Mouse (Mus musculus): ENCODE results near the gene Acacb. TPM values are rescaled to one million over a fixed set of nuclear protein-coding genes. Genes with fewer than 3 reads are reported as not detected.

The Acacb gene
- total RNA-seq, 1 experiment from 2014 or later: 3.0 TPM

DNA sequence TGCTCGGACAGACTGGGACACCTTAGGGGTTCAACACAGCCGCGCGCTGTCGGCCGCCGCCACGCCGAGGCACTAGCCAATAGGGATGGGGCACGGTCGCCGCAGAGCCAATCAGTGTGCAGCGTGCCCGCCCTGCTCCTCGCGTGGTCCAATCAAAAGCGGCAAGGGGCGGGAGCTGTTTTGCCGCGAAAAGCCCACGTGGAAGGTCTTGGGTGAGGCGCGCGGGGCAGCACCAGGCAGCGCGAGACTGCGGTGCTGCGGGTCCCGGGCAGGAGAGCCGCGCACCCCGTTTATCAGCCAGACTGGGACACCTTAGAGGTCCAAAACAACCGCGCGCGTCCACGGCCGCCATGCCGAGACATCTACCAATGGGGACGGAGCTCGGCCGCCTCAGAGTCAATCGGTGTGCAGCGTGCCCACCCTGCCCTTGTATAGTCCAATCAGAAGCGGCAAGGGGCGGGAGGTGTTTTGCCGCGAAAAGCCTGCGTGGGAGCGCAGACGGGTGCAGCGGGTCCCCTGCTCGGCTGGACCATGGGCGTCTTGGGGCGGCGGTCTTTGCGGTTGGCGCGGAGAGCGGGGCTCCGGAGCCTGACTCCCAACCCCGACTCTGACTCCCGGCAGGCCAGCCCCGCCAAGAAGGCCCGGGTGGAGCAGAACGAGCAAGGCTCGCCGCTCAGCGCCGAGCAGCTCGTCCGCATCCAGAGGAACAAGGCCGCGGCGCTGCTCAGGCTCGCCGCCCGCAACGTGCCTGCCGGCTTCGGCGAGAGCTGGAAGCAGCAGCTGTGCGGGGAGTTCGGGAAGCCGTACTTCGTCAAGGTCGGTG lies 15.4 kb upstream of the Acacb start:
- peak; percentile 80 to 86 for ATAC-seq (replicated peaks in 1 of 2; ENCODE audit: insufficient read depth in 1 of 2, low FRiP score in 2 of 2, low TSS enrichment in 1 of 2, low read depth in 1 of 2, poor library complexity in 2 of 2, severe bottlenecking in 2 of 2)

- ATAC-seq (replicated peaks in 1 of 2; ENCODE audit: insufficient read depth in 1 of 2, low FRiP score in 2 of 2, low TSS enrichment in 1 of 2, low read depth in 1 of 2, poor library complexity in 2 of 2, severe bottlenecking in 2 of 2): peak in 1 of 2 experiments; percentile 11; a peak in 1 of 4 replicates
Measured at GRCm38 (mm10) chr5:114131521-114131840, 14.9 kb upstream of the Acacb start.

- no peak for ATAC-seq (replicated peaks in 1 of 2; ENCODE audit: insufficient read depth in 1 of 2, low FRiP score in 2 of 2, low TSS enrichment in 1 of 2, low read depth in 1 of 2, poor library complexity in 2 of 2, severe bottlenecking in 2 of 2)
Measured at GRCm38 (mm10) chr5:114132841-114133240, 13.5 kb upstream of the Acacb start.

DNA sequence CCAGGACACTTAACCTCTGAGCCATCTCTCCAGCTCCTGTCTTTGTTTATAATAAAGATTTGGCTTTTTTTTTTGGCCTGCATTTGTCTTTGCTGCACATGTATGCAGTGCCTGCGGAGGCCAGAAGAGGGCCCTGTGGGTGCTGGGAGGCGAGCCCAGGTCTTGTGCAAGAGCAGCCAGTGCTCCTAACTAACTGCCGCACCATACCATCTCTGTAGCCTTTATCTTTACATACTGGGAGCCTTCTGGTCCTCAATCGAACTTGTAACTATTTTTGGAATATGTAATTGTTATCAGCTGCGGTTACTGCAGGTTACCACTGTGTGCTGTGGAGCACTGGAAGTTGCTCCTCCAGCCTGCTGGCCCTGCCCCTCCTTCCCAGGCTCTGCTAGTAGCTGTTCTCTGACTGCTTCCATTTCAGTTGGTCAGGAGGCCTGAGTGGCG lies 12.2 kb upstream of the Acacb start:
- ATAC-seq (replicated peaks in 1 of 2; ENCODE audit: insufficient read depth in 1 of 2, low FRiP score in 2 of 2, low TSS enrichment in 1 of 2, low read depth in 1 of 2, poor library complexity in 2 of 2, severe bottlenecking in 2 of 2): no peak; a peak in 1 of 4 replicates

GRCm38 (mm10) chr5:114135516-114135915 lies 10.8 kb upstream of the Acacb start:
- no peak for ATAC-seq (replicated peaks in 1 of 2; ENCODE audit: insufficient read depth in 1 of 2, low FRiP score in 2 of 2, low TSS enrichment in 1 of 2, low read depth in 1 of 2, poor library complexity in 2 of 2, severe bottlenecking in 2 of 2)

- no peak for ATAC-seq (replicated peaks in 1 of 2; ENCODE audit: insufficient read depth in 1 of 2, low FRiP score in 2 of 2, low TSS enrichment in 1 of 2, low read depth in 1 of 2, poor library complexity in 2 of 2, severe bottlenecking in 2 of 2)
Measured at GRCm38 (mm10) chr5:114137481-114138276, 8.7 kb upstream of the Acacb start.

GRCm38 (mm10) chr5:114138277-114139164 lies 7.8 kb upstream of the Acacb start:
- ATAC-seq (replicated peaks in 1 of 2; ENCODE audit: insufficient read depth in 1 of 2, low FRiP score in 2 of 2, low TSS enrichment in 1 of 2, low read depth in 1 of 2, poor library complexity in 2 of 2, severe bottlenecking in 2 of 2): no peak

- no peak for ATAC-seq (replicated peaks in 1 of 2; ENCODE audit: insufficient read depth in 1 of 2, low FRiP score in 2 of 2, low TSS enrichment in 1 of 2, low read depth in 1 of 2, poor library complexity in 2 of 2, severe bottlenecking in 2 of 2)
Measured at GRCm38 (mm10) chr5:114139175-114139574, 7.2 kb upstream of the Acacb start.

GRCm38 (mm10) chr5:114147043-114147972 lies 973 bp downstream of the Acacb start:
- ATAC-seq (replicated peaks in 1 of 2; ENCODE audit: insufficient read depth in 1 of 2, low FRiP score in 2 of 2, low TSS enrichment in 1 of 2, low read depth in 1 of 2, poor library complexity in 2 of 2, severe bottlenecking in 2 of 2): no peak

GRCm38 (mm10) chr5:114152359-114153092 lies 6.2 kb downstream of the Acacb start:
- no peak for ATAC-seq (replicated peaks in 1 of 2; ENCODE audit: insufficient read depth in 1 of 2, low FRiP score in 2 of 2, low TSS enrichment in 1 of 2, low read depth in 1 of 2, poor library complexity in 2 of 2, severe bottlenecking in 2 of 2)

DNA sequence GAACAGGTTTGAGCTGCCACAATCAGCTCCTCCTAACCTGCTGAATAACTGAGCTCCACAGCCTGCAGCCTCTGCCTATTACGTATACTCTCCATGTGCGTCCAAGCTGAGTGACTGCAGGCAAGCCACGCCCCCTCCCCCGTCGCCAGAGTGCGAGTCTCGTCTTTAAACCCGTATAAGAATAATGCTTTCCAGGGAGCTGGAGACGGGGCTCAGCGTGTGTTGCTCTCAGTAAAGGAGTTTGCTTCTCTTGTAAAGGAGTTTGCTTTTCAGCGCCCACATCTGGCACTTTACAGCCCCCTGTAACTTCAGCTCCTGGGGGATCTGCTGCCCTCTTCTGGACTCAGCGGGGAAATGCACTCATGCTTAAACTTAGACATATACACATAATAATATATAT lies 7.2 kb downstream of the Acacb start:
- ATAC-seq (replicated peaks in 1 of 2; ENCODE audit: insufficient read depth in 1 of 2, low FRiP score in 2 of 2, low TSS enrichment in 1 of 2, low read depth in 1 of 2, poor library complexity in 2 of 2, severe bottlenecking in 2 of 2): no peak

- ATAC-seq (replicated peaks in 1 of 2; ENCODE audit: insufficient read depth in 1 of 2, low FRiP score in 2 of 2, low TSS enrichment in 1 of 2, low read depth in 1 of 2, poor library complexity in 2 of 2, severe bottlenecking in 2 of 2): no peak
Measured at GRCm38 (mm10) chr5:114154765-114155164, 8.4 kb downstream of the Acacb start.

DNA sequence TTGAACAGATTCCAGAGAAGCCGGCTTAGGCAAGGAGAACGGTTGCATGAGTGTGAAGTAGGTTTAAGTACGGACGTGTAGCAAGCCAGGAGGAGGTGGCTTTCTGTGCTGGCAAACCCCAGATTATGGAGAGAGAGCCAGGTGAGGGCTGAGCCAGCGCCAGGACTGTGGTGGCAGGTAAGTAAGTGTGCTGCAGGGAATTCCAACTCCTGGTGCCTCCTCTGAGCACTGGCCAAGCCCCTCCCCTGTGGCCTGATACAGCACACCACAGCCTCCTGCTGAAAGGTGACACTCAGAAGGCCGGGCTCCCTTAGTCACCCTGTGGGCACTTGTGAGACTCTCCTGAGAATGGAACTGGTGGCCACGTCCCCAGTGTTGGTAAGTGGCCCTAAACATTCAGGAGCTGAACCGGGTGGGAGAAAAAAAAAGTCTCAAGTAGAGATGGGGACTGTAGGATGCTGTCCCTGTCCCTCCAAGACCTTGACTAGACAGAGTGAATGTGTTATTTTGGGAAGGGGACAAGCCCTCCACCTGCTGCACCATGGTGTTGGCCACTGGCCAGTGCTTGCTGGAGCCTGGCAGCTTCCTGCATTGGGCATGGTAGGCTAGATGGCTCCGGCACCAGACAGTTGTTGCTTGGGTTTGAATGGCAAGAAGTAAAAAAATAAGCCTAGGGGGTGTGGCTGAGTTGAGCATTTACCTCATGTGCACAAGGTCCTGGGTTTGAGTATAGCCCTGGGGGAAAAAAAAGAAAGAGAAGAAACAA lies 9.0 kb downstream of the Acacb start:
- no peak for ATAC-seq (replicated peaks in 1 of 2; ENCODE audit: insufficient read depth in 1 of 2, low FRiP score in 2 of 2, low TSS enrichment in 1 of 2, low read depth in 1 of 2, poor library complexity in 2 of 2, severe bottlenecking in 2 of 2)

DNA sequence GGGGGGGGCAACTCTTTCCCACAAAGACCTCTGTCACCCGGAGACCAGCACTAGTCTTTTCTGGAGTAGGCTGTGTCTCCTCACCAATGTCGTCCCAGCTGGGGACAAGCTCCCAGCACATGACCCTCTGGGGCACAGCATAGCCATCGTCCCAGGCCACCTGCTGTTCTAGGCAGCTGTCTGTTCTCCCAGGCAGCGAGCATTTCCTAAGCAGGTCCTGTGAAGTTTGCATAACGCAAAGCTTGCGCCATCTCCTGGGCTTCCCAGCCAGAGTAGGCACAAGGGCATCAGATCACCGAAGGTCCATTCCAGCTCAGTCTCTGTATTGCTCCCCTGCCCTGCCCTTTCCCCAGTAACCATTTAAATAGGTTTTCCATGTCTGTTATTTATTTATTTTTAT lies 10.9 kb downstream of the Acacb start:
- ATAC-seq (replicated peaks in 1 of 2; ENCODE audit: insufficient read depth in 1 of 2, low FRiP score in 2 of 2, low TSS enrichment in 1 of 2, low read depth in 1 of 2, poor library complexity in 2 of 2, severe bottlenecking in 2 of 2): no peak

- ATAC-seq (replicated peaks in 1 of 2; ENCODE audit: insufficient read depth in 1 of 2, low FRiP score in 2 of 2, low TSS enrichment in 1 of 2, low read depth in 1 of 2, poor library complexity in 2 of 2, severe bottlenecking in 2 of 2): no peak
Measured at GRCm38 (mm10) chr5:114161424-114161823, 15.1 kb downstream of the Acacb start.

Data from hematopoietic stem cell, adult 5-6 weeks (primary cell).